In genomic region chr13:51408519-51409001, GRCm38 (mm10) we compare ENCODE assay signal across 9 mouse cellular contexts. TPM values are rescaled to one million over a fixed set of nuclear protein-coding genes. Genes with fewer than 3 reads are reported as not detected.
DNase-seq lines count a peak whose midpoint lies in the region; ATAC-seq lines count a peak whose summit lies in the region.
"Had no signal": no experiment of that assay in that cellular context is flagged by ENCODE, and none has a peak within 500 bp of the region (broad histone marks: within the 10 kb centered on the region; RNA-seq: fewer than 3 reads in every experiment).

Gene S1pr3, plus strand, starts transcription at chr13:51408639.

- H3K4me2 ChIP-seq in forebrain, embryonic 13.5 days, result peak within 1 kb of the TSS; percentile 67
- H3K4me2 ChIP-seq in stomach, embryonic 16.5 days (ENCODE audit: low read depth, low read length), result peak within 1 kb of the TSS; percentile 59

- H3K9me3 ChIP-seq in forebrain, embryonic 13.5 days (replicated peaks), result no peaks in the 10 kb centered on the region
- H3K9me3 ChIP-seq in limb, embryonic 10.5 days (replicated peaks), result no peaks in the 10 kb centered on the region
- no peaks in the 10 kb centered on the region for H3K9me3 ChIP-seq in stomach, embryonic 16.5 days (replicated peaks; ENCODE audit: control insufficient read depth, low read length)

- peak; percentile 70 for ATAC-seq in forebrain, embryonic 13.5 days
- peak; percentile 86 for ATAC-seq in stomach, embryonic 16.5 days (ENCODE audit: insufficient read depth, low FRiP score)

- H3K36me3 ChIP-seq in forebrain, embryonic 13.5 days (ENCODE audit: poor library complexity, severe bottlenecking), result no peaks in the 10 kb centered on the region
- peaks cover 7% of the 10 kb centered on the region for H3K36me3 ChIP-seq in limb, embryonic 10.5 days
- H3K36me3 ChIP-seq in stomach, embryonic 16.5 days (ENCODE audit: control insufficient read depth, insufficient read depth, low read length), result no peaks in the 10 kb centered on the region
- H3K36me3 ChIP-seq: G1E had no signal

- intact Hi-C loops in heart, postnatal 14 days (cut with DNase I), result loop anchor here (5.0 kb wide), 2 partner anchors 76 to 96 kb away; no protein-coding TSS in a partner anchor

- H3K27me3 ChIP-seq in forebrain, embryonic 13.5 days, result peaks cover 13% of the 10 kb centered on the region
- H3K27me3 ChIP-seq in limb, embryonic 10.5 days (ENCODE audit: low read depth, poor library complexity, severe bottlenecking), result peaks cover 12% of the 10 kb centered on the region; the same call in 1 of the 2 replicates
- H3K27me3 ChIP-seq in stomach, embryonic 16.5 days (ENCODE audit: control insufficient read depth, insufficient read depth, low read length), result no peaks in the 10 kb centered on the region

- peak within 1 kb of the TSS; percentile 58 for H3K9ac ChIP-seq in forebrain, embryonic 13.5 days
- peak within 1 kb of the TSS; percentile 76 for H3K9ac ChIP-seq in stomach, embryonic 16.5 days (ENCODE audit: low read length)

- H3K4me3 ChIP-seq in forebrain, embryonic 13.5 days, result peak within 1 kb of the TSS; percentile 39
- peak within 1 kb of the TSS; percentile 76 for H3K4me3 ChIP-seq in limb, embryonic 10.5 days
- peak within 1 kb of the TSS; percentile 57 for H3K4me3 ChIP-seq in stomach, embryonic 16.5 days (replicated peaks; ENCODE audit: low read length)

- under 1% methylated on average over 33 of the region's 33 CpGs for WGBS in forebrain, embryonic 13.5 days
- under 1% methylated on average over 33 of the region's 33 CpGs for WGBS in limb, embryonic 10.5 days
- under 1% methylated on average over 33 of the region's 33 CpGs for WGBS in stomach, embryonic 16.5 days

- H3K27ac ChIP-seq in forebrain, embryonic 13.5 days, result no peak within 1 kb of the TSS
- H3K27ac ChIP-seq in limb, embryonic 10.5 days, result peak within 1 kb of the TSS; percentile 91
- H3K27ac ChIP-seq in stomach, embryonic 16.5 days (ENCODE audit: low read length), result peak within 1 kb of the TSS; percentile 43

- DNase-seq in ovary, postnatal 10 days (ENCODE audit: low spot score), result peak; percentile 24
- DNase-seq in ovary, adult 18-20 months (ENCODE audit: low spot score), result no peak
- DNase-seq in heart, postnatal 14 days, result peak; percentile 77
- DNase-seq in limb, embryonic 10.5 days (ENCODE audit: low spot score), result peak; percentile 92
- DNase-seq in mesoderm, embryonic 11.5 days (ENCODE audit: low read depth, low spot score), result peak; percentile 81
- DNase-seq in cerebellum, postnatal 14 days, result no peak

- H3K4me1 ChIP-seq in forebrain, embryonic 13.5 days, result peaks cover 22% of the 10 kb centered on the region
- peaks cover 67% of the 10 kb centered on the region for H3K4me1 ChIP-seq in limb, embryonic 10.5 days
- peaks cover 13% of the 10 kb centered on the region for H3K4me1 ChIP-seq in stomach, embryonic 16.5 days (ENCODE audit: control insufficient read depth, insufficient read depth, low read length)

RNA-seq across cellular contexts. Expression of gene S1pr3, which starts in this region (rescaled TPM):
- polyA plus RNA-seq in forebrain, embryonic 13.5 days (2015; fragmentation: Nextera tagmentation; extraction: Ambion mirVana), result 8.5 and 9.2 TPM in 2 replicates
- total RNA-seq in heart, postnatal 14 days (2021), result 10 to 100 TPM; 17.9 to 18.4 TPM
- 79.5 and 123 TPM in 2 replicates for polyA plus RNA-seq in limb, embryonic 10.5 days (2016; fragmentation: Nextera tagmentation; extraction: Ambion mirVana)
- polyA plus RNA-seq in stomach, embryonic 16.5 days (2015; fragmentation: Nextera tagmentation; extraction: Ambion mirVana), result 36.8 and 37.0 TPM in 2 replicates
- polyA plus RNA-seq: G1E had no signal

Comparison
In these comparisons a context has a peak if more than half of its experiments do, and no peak if none do; other contexts are left out.
1. DNase-seq: peak in ovary, postnatal 10 days (single experiment), heart, postnatal 14 days (2 of 2), limb, embryonic 10.5 days (single experiment) and mesoderm, embryonic 11.5 days (single experiment); none in ovary, adult 18-20 months (single experiment) and cerebellum, postnatal 14 days (0 of 2).
2. Peak in every context shown above with its lines, with median percentiles within 50 percentile points of each other: H3K4me3 ChIP-seq.